Mouse (Mus musculus) lung, postnatal 0 days (tissue): ENCODE results near the gene Irf6.

Experiments used
- CTCF ChIP-seq: IDR thresholded peaks from 2 replicates; pipeline ENCODE4 v1.5.1; 2016; ENCODE audit warnings: antibody characterized with exemption, mild to moderate bottlenecking
- EP300 ChIP-seq: IDR thresholded peaks from 2 replicates; pipeline ENCODE4 v1.6.1; 2016; ENCODE audit warnings: antibody characterized with exemption, mild to moderate bottlenecking, control low read depth

GRCm38 (mm10) chr1:193132385-193132784 lies 20.5 kb upstream of the Irf6 start:
- TF ChIP-seq CTCF (no peak), EP300 (no peak)
